Mouse (Mus musculus): ENCODE results near the gene Eif2b4.

DNA sequence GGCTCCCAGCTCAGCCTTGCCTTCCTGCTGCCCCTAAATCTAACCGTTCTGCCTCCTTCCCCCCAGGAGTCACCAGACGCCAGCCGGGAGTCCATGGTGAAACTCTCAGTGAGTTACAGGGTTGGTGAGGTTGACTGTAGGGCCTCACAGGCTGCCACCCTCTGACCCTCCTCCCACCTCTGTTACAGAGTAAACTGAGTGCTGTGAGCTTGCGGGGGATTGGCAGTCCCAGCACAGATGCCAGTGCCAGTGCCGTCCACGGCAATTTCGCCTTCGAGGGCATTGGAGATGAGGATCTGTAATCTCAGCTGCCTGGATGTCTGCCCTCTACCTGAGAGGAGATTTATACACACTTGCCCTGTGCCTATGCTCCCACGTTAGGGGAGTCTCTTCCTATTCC, 4.9 kb upstream of the Eif2b4 start:
- TF ChIP-seq CTCF (IDR thresholded peaks at IDR 0.05; ENCODE audit: control insufficient read depth, insufficient read depth, low read length) (no peak), POLR2A (IDR thresholded peaks at IDR 0.05; ENCODE audit: borderline replicate concordance, control insufficient read depth, low read depth, low read length) (no peak)
